Mouse (Mus musculus): ENCODE results near the gene Pfn1. TPM values are rescaled to one million over a fixed set of nuclear protein-coding genes. Genes with fewer than 3 reads are reported as not detected.

The Pfn1 gene
- total RNA-seq, 2 experiments from 2014 or later = 376 to 385 TPM

- no peak for DNase-seq (ENCODE audit: extremely low spot score in 1 of 2, low spot score in 1 of 2)
These were observed 47.7 kb downstream of the Pfn1 start for GRCm38 (mm10) chr11:70606717-70607116.

- peak; percentile 49 to 68 for DNase-seq (ENCODE audit: extremely low spot score in 1 of 2, low spot score in 1 of 2)
These were observed 49.3 kb downstream of the Pfn1 start for GRCm38 (mm10) chr11:70605024-70605566.

Other genes starting within 250 kb of the Pfn1 start
- gene Pelp1, start 244.6 kb downstream of the Pfn1 start, total RNA-seq (2021) = 10 to 100 TPM; 32.8 to 34.3 TPM
- gene Arrb2, start 222.0 kb downstream of the Pfn1 start, total RNA-seq (2021) = 100 to 1,000 TPM in 1 of 2 experiments, 10 to 100 TPM in 1; 90.7 to 104 TPM
- 10 to 100 TPM; 15.5 to 17.4 TPM for gene Med11, start 202.7 kb downstream of the Pfn1 start, total RNA-seq (2021)
- gene Zmynd15, start 195.2 kb downstream of the Pfn1 start, total RNA-seq (2021) = under 1 TPM; 0.37 to 0.42 TPM
- gene Cxcl16, start 194.7 kb downstream of the Pfn1 start, total RNA-seq (2021) = 1 to 10 TPM in 1 of 2 experiments, under 1 TPM in 1; 0.62 to 1.1 TPM
- under 1 TPM; 0.47 to 0.61 TPM for gene Tm4sf5, start 149.4 kb downstream of the Pfn1 start, total RNA-seq (2021)
- gene Vmo1, start 140.0 kb downstream of the Pfn1 start, total RNA-seq (2021) = not detected
- gene Gltpd2, start 135.4 kb downstream of the Pfn1 start, total RNA-seq (2021) = not detected
- 100 to 1,000 TPM; 178 to 211 TPM for gene Psmb6, start 129.3 kb downstream of the Pfn1 start, total RNA-seq (2021)
- gene Gm40193, start 121.7 kb downstream of the Pfn1 start, total RNA-seq (2021) = not detected
- gene Pld2, start 114.6 kb downstream of the Pfn1 start, total RNA-seq (2021) = 10 to 100 TPM; 16.2 to 18.9 TPM
- gene Mink1, start 91.8 kb downstream of the Pfn1 start, total RNA-seq (2021) = 100 to 1,000 TPM; 434 to 488 TPM
- under 1 TPM in 1 of 2 experiments, not detected in 1; 0.66 TPM for gene 4930544D05Rik, start 38.8 kb downstream of the Pfn1 start, total RNA-seq (2021)
- gene Chrne, start 35.4 kb downstream of the Pfn1 start, total RNA-seq (2021) = under 1 TPM in 1 of 2 experiments, not detected in 1; 0.44 TPM
- gene Gp1ba, start 15.5 kb downstream of the Pfn1 start, total RNA-seq (2021) = not detected
- gene Rnf167, start 7.4 kb downstream of the Pfn1 start, total RNA-seq (2021) = 10 to 100 TPM; 86.9 to 87.6 TPM
- 100 to 1,000 TPM; 127 to 129 TPM for gene Slc25a11, start 7.2 kb downstream of the Pfn1 start, total RNA-seq (2021)
- gene Eno3, start 2.6 kb upstream of the Pfn1 start, total RNA-seq (2021) = 1 to 10 TPM; 7.2 to 8.2 TPM
- 10 to 100 TPM; 48.7 to 48.8 TPM for gene Spag7, start 14.8 kb upstream of the Pfn1 start, total RNA-seq (2021)
- 100 to 1,000 TPM; 326 to 389 TPM for gene Camta2, start 33.5 kb upstream of the Pfn1 start, total RNA-seq (2021)
- gene Inca1, start 45.5 kb upstream of the Pfn1 start, total RNA-seq (2021) = 1 to 10 TPM; 3.1 to 3.4 TPM
- 10 to 100 TPM; 71.5 to 78.9 TPM for gene Kif1c, start 45.9 kb upstream of the Pfn1 start, total RNA-seq (2021)
- 10 to 100 TPM; 23.1 to 24.8 TPM for gene Zfp3, start 109.6 kb upstream of the Pfn1 start, total RNA-seq (2021)
- gene Scimp, start 157.9 kb upstream of the Pfn1 start, total RNA-seq (2021) = not detected
- gene Rabep1, start 190.1 kb upstream of the Pfn1 start, total RNA-seq (2021) = 100 to 1,000 TPM; 113 to 118 TPM

All from layer of hippocampus, postnatal 25 days (tissue).